In genomic region chr1:132506656-132507055, GRCm38 (mm10) we compare ENCODE assay signal across 29 mouse cellular contexts. TPM values are rescaled to one million over a fixed set of nuclear protein-coding genes. Genes with fewer than 3 reads are reported as not detected.
DNase-seq lines count a peak whose midpoint lies in the region; ATAC-seq and TF ChIP-seq lines count a peak whose summit lies in the region.
"Had no signal": no experiment of that assay in that cellular context is flagged by ENCODE, and none has a peak within 500 bp of the region (broad histone marks: within the 10 kb centered on the region; RNA-seq: fewer than 3 reads in every experiment).

No protein-coding gene starts in this region.

- no peak for TF ChIP-seq POLR2A in testis, adult 2 months (IDR thresholded peaks at IDR 0.05; ENCODE audit: control insufficient read depth, low read depth, low read length)

- H3K36me3 ChIP-seq in midbrain, embryonic 11.5 days (ENCODE audit: control insufficient read depth, insufficient read depth, low read length): peaks cover 5% of the 10 kb centered on the region
- peaks cover 57% of the 10 kb centered on the region for H3K36me3 ChIP-seq in midbrain, embryonic 14.5 days (ENCODE audit: control insufficient read depth, insufficient read depth, low read length)
- H3K36me3 ChIP-seq in testis, adult 2 months (ENCODE audit: control insufficient read depth, insufficient read depth, low read length): peaks cover 1% of the 10 kb centered on the region

- ATAC-seq in midbrain, embryonic 11.5 days (ENCODE audit: low FRiP score): no peak
- no peak for ATAC-seq in midbrain, embryonic 14.5 days (ENCODE audit: low FRiP score, low TSS enrichment)
- ATAC-seq: forebrain, embryonic 14.5 days; Patski had no signal

- H3K4me2 ChIP-seq in midbrain, embryonic 11.5 days: no peak overlapping the region
- H3K4me2 ChIP-seq in midbrain, embryonic 14.5 days (ENCODE audit: low read length): no peak overlapping the region
- H3K4me2 ChIP-seq: embryonic facial prominence, embryonic 12.5 days; embryonic facial prominence, embryonic 15.5 days; heart, embryonic 12.5 days; heart, embryonic 15.5 days; hindbrain, embryonic 14.5 days had no signal

- H3K4me1 ChIP-seq in midbrain, embryonic 11.5 days (ENCODE audit: control insufficient read depth, insufficient read depth, low read length): no peaks in the 10 kb centered on the region
- no peaks in the 10 kb centered on the region for H3K4me1 ChIP-seq in midbrain, embryonic 14.5 days (ENCODE audit: control insufficient read depth, insufficient read depth, low read length)
- no peaks in the 10 kb centered on the region for H3K4me1 ChIP-seq in testis, adult 2 months (ENCODE audit: control insufficient read depth, insufficient read depth, low read length)
- H3K4me1 ChIP-seq: embryonic facial prominence, embryonic 12.5 days; embryonic facial prominence, embryonic 15.5 days; heart, embryonic 12.5 days; heart, embryonic 15.5 days had no signal

- 91% methylated on average over 7 of the region's 7 CpGs for WGBS in midbrain, embryonic 11.5 days
- 92% methylated on average over 7 of the region's 7 CpGs for WGBS in midbrain, embryonic 14.5 days

- no peak for TF ChIP-seq CTCF in testis, adult 2 months (IDR thresholded peaks at IDR 0.05; ENCODE audit: control insufficient read depth, insufficient read depth, insufficient replicate concordance, low read depth, low read length)

- H3K27ac ChIP-seq in midbrain, embryonic 11.5 days (ENCODE audit: low read depth, low read length): no peak overlapping the region
- no peak overlapping the region for H3K27ac ChIP-seq in midbrain, embryonic 14.5 days (replicated peaks; ENCODE audit: low read depth, low read length)
- H3K27ac ChIP-seq in testis, adult 2 months (ENCODE audit: control insufficient read depth, insufficient read depth, low read depth, low read length): peak overlapping the region; percentile 36
- H3K27ac ChIP-seq: embryonic facial prominence, embryonic 12.5 days; embryonic facial prominence, embryonic 15.5 days; gastrocnemius, adult 2 months; heart, embryonic 15.5 days; hindbrain, embryonic 14.5 days; hindbrain, postnatal 0 days had no signal

- H3K9me3 ChIP-seq in midbrain, embryonic 11.5 days (ENCODE audit: control insufficient read depth, low read length): no peaks in the 10 kb centered on the region
- H3K9me3 ChIP-seq in midbrain, embryonic 14.5 days (ENCODE audit: control insufficient read depth, low read length): no peaks in the 10 kb centered on the region
- H3K9me3 ChIP-seq: embryonic facial prominence, embryonic 12.5 days; embryonic facial prominence, embryonic 15.5 days; G1E; heart, embryonic 12.5 days; heart, embryonic 15.5 days had no signal

- intact Hi-C loops in heart, postnatal 25 days (cut with DNase I): no loop called here

- no peak overlapping the region for H3K4me3 ChIP-seq in midbrain, embryonic 11.5 days (ENCODE audit: low read depth, low read length)
- H3K4me3 ChIP-seq in midbrain, embryonic 14.5 days (replicated peaks; ENCODE audit: low read depth, low read length): no peak overlapping the region
- peak overlapping the region; percentile 79 for H3K4me3 ChIP-seq in testis, adult 2 months (ENCODE audit: control insufficient read depth, low read depth, low read length)
- H3K4me3 ChIP-seq: embryonic facial prominence, embryonic 12.5 days; embryonic facial prominence, embryonic 15.5 days; gastrocnemius, adult 2 months; heart, embryonic 12.5 days; heart, embryonic 15.5 days had no signal

- H3K27me3 ChIP-seq in midbrain, embryonic 11.5 days (ENCODE audit: control insufficient read depth, insufficient read depth, low read length): no peaks in the 10 kb centered on the region
- H3K27me3 ChIP-seq in midbrain, embryonic 14.5 days (ENCODE audit: control insufficient read depth, insufficient read depth, low read length): no peaks in the 10 kb centered on the region
- no peaks in the 10 kb centered on the region for H3K27me3 ChIP-seq in testis, adult 2 months (ENCODE audit: control insufficient read depth, insufficient read depth, low read length)
- H3K27me3 ChIP-seq: CH12.LX; embryonic facial prominence, embryonic 12.5 days; embryonic facial prominence, embryonic 15.5 days; heart, embryonic 12.5 days; Patski had no signal

- DNase-seq in heart, adult 11 months: peak; percentile 71
- DNase-seq in heart, postnatal 25 days (ENCODE audit: low spot score): no peak
- DNase-seq in midbrain, embryonic 11.5 days (ENCODE audit: low spot score, missing footprints): peak; percentile 61
- DNase-seq in midbrain, embryonic 14.5 days: no peak
- no peak for DNase-seq in testis, postnatal 10 days (ENCODE audit: low spot score)
- no peak for DNase-seq in urinary bladder, adult 18-20 months (ENCODE audit: low spot score in 2 of 2)
- DNase-seq: adrenal gland, postnatal 10 days; adrenal gland, postnatal 36 days; B cell, adult 2 months; cerebellum, adult 18-20 months; cerebellum, adult 9-11 months; forebrain, postnatal 0 days; gastrocnemius, adult 2 months; gastrocnemius, postnatal 14 days; heart, adult 18-20 months; heart, postnatal 10 days; heart, postnatal 4 days had no signal

- no peak overlapping the region for H3K9ac ChIP-seq in midbrain, embryonic 11.5 days (ENCODE audit: low read length)
- H3K9ac ChIP-seq in midbrain, embryonic 14.5 days (replicated peaks; ENCODE audit: low read length): no peak overlapping the region
- H3K9ac ChIP-seq: embryonic facial prominence, embryonic 12.5 days; embryonic facial prominence, embryonic 15.5 days; forebrain, postnatal 0 days; heart, embryonic 12.5 days; heart, embryonic 15.5 days; hindbrain, embryonic 14.5 days had no signal

RNA-seq across cellular contexts. Expression of gene Tmem81, which starts 0.6 kb away (rescaled TPM):
- total RNA-seq in heart, postnatal 25 days (2021): 1 to 10 TPM; 1.6 TPM
- 0.86 and 1.5 TPM in 2 replicates for polyA plus RNA-seq in midbrain, embryonic 11.5 days (2014; fragmentation: Nextera tagmentation; extraction: Ambion mirVana)
- 1.1 and 1.3 TPM in 2 replicates for polyA plus RNA-seq in midbrain, embryonic 14.5 days (2014; fragmentation: Nextera tagmentation; extraction: Ambion mirVana)
- 19.9 and 24.6 TPM in 2 replicates for polyA plus RNA-seq in testis, adult 2 months (2012; rRNA removed)

RNA-seq across cellular contexts. Expression of gene Rbbp5, which starts 29.5 kb away (rescaled TPM):
- 10 to 100 TPM; 18.9 to 24.2 TPM for total RNA-seq in heart, postnatal 25 days (2021)
- polyA plus RNA-seq in midbrain, embryonic 11.5 days (2014; fragmentation: Nextera tagmentation; extraction: Ambion mirVana): 65.2 and 65.9 TPM in 2 replicates
- 38.2 and 48.6 TPM in 2 replicates for polyA plus RNA-seq in midbrain, embryonic 14.5 days (2014; fragmentation: Nextera tagmentation; extraction: Ambion mirVana)
- polyA plus RNA-seq in testis, adult 2 months (2012; rRNA removed): 6.7 and 9.1 TPM in 2 replicates

RNA-seq across cellular contexts. Expression of gene Cntn2, which starts 36.4 kb away (rescaled TPM):
- total RNA-seq in heart, postnatal 25 days (2021): 1 to 10 TPM; 3.9 to 7.8 TPM
- polyA plus RNA-seq in midbrain, embryonic 11.5 days (2014; fragmentation: Nextera tagmentation; extraction: Ambion mirVana): 30.9 and 31.4 TPM in 2 replicates
- 36.9 and 65.3 TPM in 2 replicates for polyA plus RNA-seq in midbrain, embryonic 14.5 days (2014; fragmentation: Nextera tagmentation; extraction: Ambion mirVana)
- polyA plus RNA-seq in testis, adult 2 months (2012; rRNA removed): 0.02 TPM in 1 of 2 replicates, not detected in the other
- total RNA-seq: adrenal gland, adult 18-20 months; adrenal gland, postnatal 36 days had no signal
- polyA plus RNA-seq: G1E had no signal

Comparison
In these comparisons a context has a peak if more than half of its experiments do, and no peak if none do; other contexts are left out.
1. DNase-seq: peak in heart, adult 11 months (single experiment) and midbrain, embryonic 11.5 days (single experiment); none in heart, postnatal 25 days (single experiment), midbrain, embryonic 14.5 days (single experiment), testis, postnatal 10 days (single experiment) and urinary bladder, adult 18-20 months (0 of 2).
2. RNA of gene Cntn2, which starts 36.4 kb away (polyA plus RNA-seq): 36.9 to 65.3 TPM in midbrain, embryonic 14.5 days and 30.9 to 31.4 TPM in midbrain, embryonic 11.5 days; 0.02 TPM in testis, adult 2 months; every median in the first group is over 10 times any median in the second.